Mouse (Mus musculus) thymus, adult 2 months (tissue): Measurements from ENCODE around the gene Rnf111.

Source experiments
- CTCF ChIP-seq: fragments of 200-500 bp; IDR thresholded peaks from 2 replicates; pipeline ENCODE4 v1.5.1; 2012; ENCODE audit warnings: mild to moderate bottlenecking, control low read depth, low read length, moderate library complexity, borderline replicate concordance; ENCODE audit not compliant: control insufficient read depth, poor library complexity, insufficient read depth; ENCODE audit errors: extremely low read depth
- POLR2A ChIP-seq: fragments of 200-500 bp; IDR thresholded peaks from 2 replicates; pipeline ENCODE4 v1.6.1; 2012; ENCODE audit warnings: mild to moderate bottlenecking, low read length, control low read depth, moderate library complexity; ENCODE audit not compliant: control insufficient read depth, poor library complexity, insufficient read depth; ENCODE audit errors: extremely low read depth

DNA sequence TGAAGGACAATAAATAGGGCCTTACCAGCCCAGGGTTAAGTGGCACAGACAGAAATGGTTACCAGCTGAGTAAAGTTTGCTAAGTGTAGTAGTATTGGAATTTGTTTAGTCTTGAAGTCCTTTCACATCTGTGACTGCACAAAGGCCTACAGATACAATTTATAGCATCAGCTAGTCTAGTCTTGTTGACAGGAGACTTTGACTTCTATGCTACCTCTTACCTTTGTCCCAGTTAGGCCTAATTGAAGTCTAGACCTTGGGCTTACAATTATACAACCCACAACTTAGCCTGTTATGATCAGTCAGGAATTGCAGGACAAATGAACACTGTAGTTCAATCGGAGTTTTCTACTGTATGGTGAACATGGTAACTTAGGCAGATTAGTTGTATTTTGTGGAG lies 48.0 kb upstream of the Rnf111 start:
- TF ChIP-seq CTCF (no peak), POLR2A (no peak)
